Mouse (Mus musculus) ES-Bruce4 (cell line): ENCODE results near the gene Hoga1.

ENCODE experiments used
- CTCF ChIP-seq: IDR thresholded peaks from one replicate; pipeline ENCODE4 v1.8.1; 2011; ENCODE audit warnings: low read depth, low read length
- EP300 ChIP-seq: IDR thresholded peaks from 2 replicates; pipeline ENCODE4 v1.6.1; 2011; ENCODE audit warnings: low read depth, low read length; ENCODE audit not compliant: insufficient read depth
- POLR2A ChIP-seq: IDR thresholded peaks from one replicate; pipeline ENCODE4 v1.8.1; 2011; ENCODE audit warnings: low read length; ENCODE audit not compliant: insufficient read depth

DNA sequence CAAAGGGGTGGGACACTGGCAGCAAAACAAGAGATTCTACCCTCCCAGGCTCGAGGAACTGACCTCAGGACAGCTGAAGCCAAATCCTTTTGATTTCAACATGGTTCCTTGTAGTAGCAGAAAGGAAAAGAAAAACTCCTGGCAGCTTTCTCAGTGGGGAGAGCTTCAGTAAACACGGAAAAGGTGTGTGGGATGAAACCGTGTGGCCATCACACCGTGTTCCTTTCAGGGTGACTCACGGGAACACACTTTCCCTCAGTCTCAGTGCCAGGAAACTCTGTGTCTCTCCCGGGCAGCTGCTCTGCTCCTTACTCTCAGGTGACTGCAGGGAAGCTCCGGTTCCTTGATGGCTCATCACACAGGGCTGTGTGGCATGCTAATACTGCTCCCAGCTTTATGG, 13.0 kb downstream of the Hoga1 start:
- TF ChIP-seq POLR2A (no peak), CTCF (no peak), EP300 (no peak)
